Mouse (Mus musculus): ENCODE data around the gene Pnp2. TPM values are rescaled to one million over a fixed set of nuclear protein-coding genes. Genes with fewer than 3 reads are reported as not detected.

Gene Pnp2
- polyA plus RNA-seq, 1 experiment from 2014 or later, result 0.55 TPM

DNA sequence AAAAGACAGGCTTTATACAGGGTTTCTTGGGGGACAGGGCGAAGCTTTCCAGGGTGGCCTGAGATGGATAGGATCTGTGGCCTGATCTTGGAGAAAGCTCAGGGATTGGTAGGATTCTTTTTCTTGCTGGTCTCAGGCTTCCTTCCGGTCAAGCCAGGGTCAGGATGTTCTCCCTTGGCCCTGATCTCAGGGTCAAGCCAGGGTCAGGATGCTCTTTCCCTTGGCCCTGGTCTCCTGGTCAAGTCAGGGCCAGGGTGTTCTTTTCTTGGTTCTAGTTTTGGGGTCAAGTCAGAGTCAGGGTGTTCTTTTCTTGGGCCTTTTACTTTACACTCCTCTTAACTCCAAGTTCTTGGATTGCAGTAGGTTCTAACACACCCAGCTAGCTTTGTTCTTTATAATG is 31.9 kb downstream of the Pnp2 start:
- no peak overlapping the region for H3K4me2 ChIP-seq (replicated peaks)
- H3K27ac ChIP-seq, result no peak overlapping the region
- no peaks in the 10 kb centered on the region for H3K4me1 ChIP-seq (replicated peaks)
- no peak overlapping the region for H3K9ac ChIP-seq (replicated peaks)
- no peak overlapping the region for H3K4me3 ChIP-seq (replicated peaks)
- 92% methylated on average over 2 of the region's 2 CpGs for WGBS
- no peaks in the 10 kb centered on the region for H3K36me3 ChIP-seq
- ATAC-seq, result no peak
- no peaks in the 10 kb centered on the region for H3K27me3 ChIP-seq
- H3K9me3 ChIP-seq, result no peaks in the 10 kb centered on the region

DNA sequence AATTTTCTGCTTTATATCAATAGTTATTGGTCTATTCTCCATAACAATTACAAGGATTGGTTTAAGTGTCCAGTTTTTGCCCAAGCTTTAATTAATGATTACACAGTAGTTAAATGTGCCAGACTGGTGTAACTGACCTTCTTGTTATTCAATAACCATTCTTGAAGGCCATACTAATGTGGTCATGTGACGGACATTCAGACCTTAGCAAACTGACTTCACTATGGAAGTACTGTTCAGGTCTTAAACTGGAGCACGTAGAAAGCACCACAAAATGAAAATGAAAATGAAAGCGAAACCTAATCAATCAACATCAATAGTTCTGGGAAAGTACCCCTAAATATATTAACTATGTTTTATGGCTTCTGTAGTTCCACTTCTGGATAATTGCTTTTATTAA is 35.2 kb downstream of the Pnp2 start:
- Histone ChIP-seq H3K36me3 (no peaks in the 10 kb centered on the region), H3K4me3 (replicated peaks) (no peak overlapping the region), H3K4me1 (replicated peaks) (no peaks in the 10 kb centered on the region), H3K9me3 (no peaks in the 10 kb centered on the region), H3K9ac (replicated peaks) (no peak overlapping the region), H3K27ac (no peak overlapping the region), H3K27me3 (no peaks in the 10 kb centered on the region), H3K4me2 (replicated peaks) (no peak overlapping the region)
- WGBS, result 85% methylated on average over 3 of the region's 3 CpGs
- no peak for ATAC-seq

DNA sequence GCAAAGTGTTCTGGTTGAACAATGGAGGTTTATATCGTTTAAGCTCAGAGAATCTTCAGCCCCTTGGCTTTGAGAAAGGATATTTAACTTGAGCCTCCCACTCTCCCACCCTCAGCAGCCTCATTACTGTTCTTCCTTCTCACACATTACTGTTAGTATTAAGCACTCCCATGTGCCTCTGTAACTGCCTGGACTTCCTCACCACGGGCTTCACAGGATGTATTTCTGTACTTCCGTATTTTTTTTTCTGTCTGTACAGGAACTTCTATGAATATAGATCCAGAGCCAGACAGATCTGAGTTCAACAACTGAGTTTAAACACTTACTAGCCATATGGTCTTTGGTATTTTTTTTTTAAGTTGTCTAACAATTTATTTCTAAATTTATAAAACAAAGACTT is 41.3 kb downstream of the Pnp2 start:
- WGBS, result 85% methylated on average over 3 of the region's 3 CpGs
- Histone ChIP-seq H3K9ac (replicated peaks) (no peak overlapping the region), H3K9me3 (no peaks in the 10 kb centered on the region), H3K4me1 (replicated peaks) (no peaks in the 10 kb centered on the region), H3K27me3 (no peaks in the 10 kb centered on the region), H3K4me2 (replicated peaks) (no peak overlapping the region), H3K36me3 (no peaks in the 10 kb centered on the region), H3K27ac (no peak overlapping the region), H3K4me3 (replicated peaks) (no peak overlapping the region)
- no peak for ATAC-seq

DNA sequence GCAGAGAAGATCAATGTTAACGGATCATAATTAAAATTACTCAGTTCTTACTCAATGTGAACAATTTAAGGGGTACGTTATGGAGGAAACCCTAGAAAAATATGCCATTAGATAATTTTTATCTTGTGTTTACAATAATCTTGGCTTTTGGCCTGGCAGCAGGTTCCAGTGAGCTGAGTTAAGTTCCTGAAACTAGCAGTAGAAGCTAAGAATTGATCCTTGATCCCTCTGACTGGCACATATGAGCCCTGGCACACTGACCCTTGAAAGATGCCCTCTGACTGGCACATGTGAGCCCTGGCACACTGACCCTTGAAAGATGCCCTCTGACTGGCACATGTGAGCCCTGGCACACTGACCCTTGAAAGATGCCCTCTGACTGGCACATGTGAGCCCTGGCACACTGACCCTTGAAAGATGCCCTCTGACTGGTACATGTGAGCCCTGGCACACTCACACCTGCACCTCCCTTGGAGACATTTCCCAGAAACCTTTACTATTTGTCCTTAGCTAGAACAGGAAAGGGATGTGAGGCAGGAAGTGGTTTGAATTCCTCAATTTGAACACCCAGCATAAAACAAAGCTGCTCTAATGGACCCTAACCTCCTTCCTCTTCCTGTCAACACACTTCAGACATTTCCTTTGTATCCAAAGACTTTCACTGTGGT is 42.3 kb downstream of the Pnp2 start:
- ATAC-seq, result no peak
- Histone ChIP-seq H3K27me3 (no peaks in the 10 kb centered on the region), H3K9me3 (no peaks in the 10 kb centered on the region), H3K4me2 (replicated peaks) (no peak overlapping the region), H3K9ac (replicated peaks) (no peak overlapping the region), H3K36me3 (no peaks in the 10 kb centered on the region), H3K4me3 (replicated peaks) (no peak overlapping the region), H3K4me1 (replicated peaks) (no peaks in the 10 kb centered on the region), H3K27ac (no peak overlapping the region)
- WGBS, result 86% methylated on average over 2 of the region's 2 CpGs

DNA sequence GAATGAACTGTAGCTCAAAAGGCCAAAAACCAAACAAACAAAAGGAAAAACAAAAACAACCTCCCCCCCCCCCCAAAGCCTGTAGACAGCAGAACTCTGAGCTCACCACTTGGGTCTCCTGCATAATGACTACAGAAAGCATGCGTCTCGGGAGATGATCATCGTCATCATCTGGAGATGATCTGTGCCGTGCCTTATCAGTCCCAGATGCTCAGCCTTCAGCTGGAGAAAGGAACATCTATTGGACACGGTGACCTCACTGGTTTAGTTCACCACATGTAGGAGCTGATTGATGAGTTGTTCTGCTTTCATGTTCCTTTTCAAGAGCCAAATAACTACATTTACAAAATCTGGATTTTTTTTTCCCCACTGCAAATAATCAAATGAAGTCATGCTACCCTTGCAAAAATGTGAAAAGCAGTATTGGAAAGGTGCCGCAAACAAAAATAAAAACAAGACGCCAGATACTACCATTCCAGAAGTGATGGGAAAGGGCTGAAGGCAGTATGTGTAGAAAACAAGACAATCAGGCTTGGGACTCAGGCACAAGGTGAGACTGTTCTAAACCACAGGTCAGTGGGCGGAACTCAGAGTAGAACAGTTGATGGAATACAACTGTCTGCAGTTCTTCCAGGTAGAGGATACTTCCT is 51.5 kb downstream of the Pnp2 start, which contains the start of gene Rnase10:
TSS of gene Rnase10 (plus strand) at position 600 of the 650 bp plus-strand sequence.
- 89% methylated on average over 8 of the region's 8 CpGs for WGBS
- Histone ChIP-seq H3K4me2 (replicated peaks) (no peak within 1 kb of the TSS), H3K9me3 (no peaks in the 10 kb centered on the region), H3K27ac (no peak within 1 kb of the TSS), H3K36me3 (no peaks in the 10 kb centered on the region), H3K9ac (replicated peaks) (no peak within 1 kb of the TSS), H3K27me3 (no peaks in the 10 kb centered on the region), H3K4me3 (replicated peaks) (no peak within 1 kb of the TSS), H3K4me1 (replicated peaks) (no peaks in the 10 kb centered on the region)
- ATAC-seq, result no peak

DNA sequence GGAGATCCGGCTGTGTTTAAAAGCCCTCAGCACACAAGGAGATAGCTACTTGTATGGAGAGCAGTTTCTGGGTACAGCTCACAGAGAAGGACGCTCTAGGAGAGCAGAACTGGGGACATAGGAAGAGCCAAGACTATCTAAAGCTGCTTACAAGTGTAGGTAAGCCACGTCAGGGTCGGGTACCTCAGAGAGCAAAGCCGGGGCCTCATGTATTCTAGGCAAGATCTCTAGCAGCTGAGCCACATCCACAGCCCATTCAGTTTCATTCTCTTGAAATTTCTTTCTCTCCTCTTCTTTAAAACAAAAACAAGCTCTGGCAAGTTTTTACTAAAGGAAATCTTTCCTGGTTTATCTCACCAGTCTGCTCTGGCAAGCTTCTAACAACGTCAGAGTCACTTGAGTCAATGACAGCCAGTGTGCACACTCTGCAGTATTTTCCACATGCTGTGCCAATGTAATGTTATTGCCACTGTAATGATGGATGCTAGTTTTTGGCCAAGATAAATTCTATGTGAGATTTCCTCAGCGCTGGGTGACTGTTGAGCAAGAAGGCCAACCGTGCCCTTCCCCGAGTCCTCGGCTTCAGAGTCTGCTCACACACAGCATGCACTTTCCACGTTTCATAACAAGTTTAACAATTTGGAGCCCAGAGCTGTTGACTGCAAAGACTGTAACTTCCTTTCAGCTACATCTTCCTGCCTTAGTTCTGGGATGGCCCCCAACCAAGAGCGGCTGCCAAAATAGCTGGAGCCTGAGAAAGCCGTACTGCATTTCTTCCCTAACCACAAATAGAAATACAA is 52.3 kb downstream of the Pnp2 start:
- no peaks in the 10 kb centered on the region for H3K27me3 ChIP-seq
- no peak overlapping the region for H3K4me3 ChIP-seq (replicated peaks)
- no peaks in the 10 kb centered on the region for H3K4me1 ChIP-seq (replicated peaks)
- H3K27ac ChIP-seq, result no peak overlapping the region
- 86% methylated on average over 13 of the region's 13 CpGs for WGBS
- ATAC-seq, result no peak
- no peak overlapping the region for H3K4me2 ChIP-seq (replicated peaks)
- no peaks in the 10 kb centered on the region for H3K9me3 ChIP-seq
- H3K36me3 ChIP-seq, result no peaks in the 10 kb centered on the region
- no peak overlapping the region for H3K9ac ChIP-seq (replicated peaks)

DNA sequence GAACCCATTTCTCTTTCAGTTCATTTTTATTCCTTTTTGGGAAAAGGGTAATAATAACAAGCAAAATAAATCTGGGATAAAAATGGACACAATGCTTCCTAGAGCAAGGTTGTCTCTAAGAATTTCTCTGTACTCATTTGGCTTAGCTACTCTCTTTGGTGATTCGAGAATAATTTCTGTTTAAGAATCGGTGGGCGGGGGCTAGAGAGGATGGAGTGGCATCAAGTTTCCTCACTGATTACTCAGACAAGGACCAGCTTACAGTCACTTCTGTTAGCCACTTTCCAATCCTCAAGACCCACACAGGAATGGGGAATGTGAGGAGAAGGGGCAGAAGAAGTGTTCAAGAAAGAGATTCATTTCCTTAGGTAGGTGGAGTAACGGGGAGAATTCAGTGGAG is 53.0 kb downstream of the Pnp2 start:
- no peak overlapping the region for H3K9ac ChIP-seq (replicated peaks)
- no peaks in the 10 kb centered on the region for H3K36me3 ChIP-seq
- no peaks in the 10 kb centered on the region for H3K9me3 ChIP-seq
- no peaks in the 10 kb centered on the region for H3K4me1 ChIP-seq (replicated peaks)
- H3K27me3 ChIP-seq, result no peaks in the 10 kb centered on the region
- no peak overlapping the region for H3K27ac ChIP-seq
- H3K4me3 ChIP-seq (replicated peaks), result no peak overlapping the region
- ATAC-seq, result no peak
- H3K4me2 ChIP-seq (replicated peaks), result no peak overlapping the region
- WGBS, result 90% methylated on average over 4 of the region's 4 CpGs

DNA sequence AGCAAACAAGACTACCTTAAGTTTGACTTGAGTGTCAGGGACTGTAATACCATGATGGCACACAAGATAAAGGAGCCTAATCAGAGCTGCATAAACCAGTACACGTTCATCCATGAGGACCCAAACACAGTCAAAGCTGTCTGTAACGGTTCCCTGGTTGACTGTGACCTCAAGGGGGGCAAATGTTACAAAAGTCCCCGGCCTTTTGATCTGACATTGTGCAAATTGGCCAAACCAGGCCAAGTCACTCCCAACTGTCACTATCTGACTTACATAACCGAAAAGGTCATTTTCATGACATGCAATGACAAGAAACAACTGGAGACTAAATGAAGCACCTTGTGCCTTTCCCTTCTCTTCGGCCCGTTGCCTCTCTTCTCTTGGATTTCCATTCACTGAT is 53.8 kb downstream of the Pnp2 start:
- no peak for ATAC-seq
- H3K4me1 ChIP-seq (replicated peaks), result no peaks in the 10 kb centered on the region
- 85% methylated on average over 6 of the region's 6 CpGs for WGBS
- H3K4me2 ChIP-seq (replicated peaks), result no peak overlapping the region
- H3K9me3 ChIP-seq, result no peaks in the 10 kb centered on the region
- no peak overlapping the region for H3K27ac ChIP-seq
- H3K4me3 ChIP-seq (replicated peaks), result no peak overlapping the region
- no peaks in the 10 kb centered on the region for H3K27me3 ChIP-seq
- H3K36me3 ChIP-seq, result no peaks in the 10 kb centered on the region
- H3K9ac ChIP-seq (replicated peaks), result no peak overlapping the region

Other genes starting within 250 kb of the Pnp2 start
- gene Olfr748, start 248.6 kb upstream of the Pnp2 start, polyA plus RNA-seq (2015; fragmentation: Nextera tagmentation; extraction: Ambion mirVana), result not detected in 2 replicates
- not detected in 2 replicates for gene Olfr749, start 210.9 kb upstream of the Pnp2 start, polyA plus RNA-seq (2015; fragmentation: Nextera tagmentation; extraction: Ambion mirVana)
- gene Ttc5, start 170.5 kb upstream of the Pnp2 start, polyA plus RNA-seq (2015; fragmentation: Nextera tagmentation; extraction: Ambion mirVana), result 130 and 136 TPM in 2 replicates
- 0.11 TPM in 1 of 2 replicates, not detected in the other for gene Ccnb1ip1, start 148.3 kb upstream of the Pnp2 start, polyA plus RNA-seq (2015; fragmentation: Nextera tagmentation; extraction: Ambion mirVana)
- gene Parp2, start 148.2 kb upstream of the Pnp2 start, polyA plus RNA-seq (2015; fragmentation: Nextera tagmentation; extraction: Ambion mirVana), result 48.4 and 50.6 TPM in 2 replicates
- 2.7 and 4.5 TPM in 2 replicates for gene Tep1, start 85.4 kb upstream of the Pnp2 start, polyA plus RNA-seq (2015; fragmentation: Nextera tagmentation; extraction: Ambion mirVana)
- gene Klhl33, start 58.5 kb upstream of the Pnp2 start, polyA plus RNA-seq (2015; fragmentation: Nextera tagmentation; extraction: Ambion mirVana), result 0.52 and 0.65 TPM in 2 replicates
- gene Osgep, start 31.1 kb upstream of the Pnp2 start, polyA plus RNA-seq (2015; fragmentation: Nextera tagmentation; extraction: Ambion mirVana), result 127 and 130 TPM in 2 replicates
- gene Apex1, start 31.0 kb upstream of the Pnp2 start, polyA plus RNA-seq (2015; fragmentation: Nextera tagmentation; extraction: Ambion mirVana), result 279 and 280 TPM in 2 replicates
- 78.9 and 85.3 TPM in 2 replicates for gene Pip4p1, start 25.1 kb upstream of the Pnp2 start, polyA plus RNA-seq (2015; fragmentation: Nextera tagmentation; extraction: Ambion mirVana)
- 29.1 and 31.1 TPM in 2 replicates for gene Pnp, start 24.9 kb upstream of the Pnp2 start, polyA plus RNA-seq (2015; fragmentation: Nextera tagmentation; extraction: Ambion mirVana)
- not detected in 2 replicates for gene Gm49342, start 11.5 kb upstream of the Pnp2 start, polyA plus RNA-seq (2015; fragmentation: Nextera tagmentation; extraction: Ambion mirVana)
- not detected in 2 replicates for gene Rnase10, start 51.8 kb downstream of the Pnp2 start, polyA plus RNA-seq (2015; fragmentation: Nextera tagmentation; extraction: Ambion mirVana)
- gene Rnase9, start 85.9 kb downstream of the Pnp2 start, polyA plus RNA-seq (2015; fragmentation: Nextera tagmentation; extraction: Ambion mirVana), result not detected in 2 replicates
- gene Rnase11, start 94.2 kb downstream of the Pnp2 start, polyA plus RNA-seq (2015; fragmentation: Nextera tagmentation; extraction: Ambion mirVana), result not detected in 2 replicates
- gene Rnase12, start 101.7 kb downstream of the Pnp2 start, polyA plus RNA-seq (2015; fragmentation: Nextera tagmentation; extraction: Ambion mirVana), result not detected in 2 replicates
- 0.03 TPM in 1 of 2 replicates, not detected in the other for gene Olfr750, start 118.4 kb downstream of the Pnp2 start, polyA plus RNA-seq (2015; fragmentation: Nextera tagmentation; extraction: Ambion mirVana)
- 7.4 and 10.6 TPM in 2 replicates for gene Rnase4, start 135.1 kb downstream of the Pnp2 start, polyA plus RNA-seq (2015; fragmentation: Nextera tagmentation; extraction: Ambion mirVana)
- gene Ang, start 135.2 kb downstream of the Pnp2 start, polyA plus RNA-seq (2015; fragmentation: Nextera tagmentation; extraction: Ambion mirVana), result 2.2 and 2.6 TPM in 2 replicates
- not detected in 2 replicates for gene Eddm3b, start 158.4 kb downstream of the Pnp2 start, polyA plus RNA-seq (2015; fragmentation: Nextera tagmentation; extraction: Ambion mirVana)
- gene Rnase6, start 167.9 kb downstream of the Pnp2 start, polyA plus RNA-seq (2015; fragmentation: Nextera tagmentation; extraction: Ambion mirVana), result 0.30 and 0.41 TPM in 2 replicates
- not detected in 2 replicates for gene Rnase1, start 190.8 kb downstream of the Pnp2 start, polyA plus RNA-seq (2015; fragmentation: Nextera tagmentation; extraction: Ambion mirVana)
- not detected in 2 replicates for gene Rnase2b, start 206.3 kb downstream of the Pnp2 start, polyA plus RNA-seq (2015; fragmentation: Nextera tagmentation; extraction: Ambion mirVana)
- gene Ang2, start 243.2 kb downstream of the Pnp2 start, polyA plus RNA-seq (2015; fragmentation: Nextera tagmentation; extraction: Ambion mirVana), result not detected in 2 replicates
- gene Ear14, start 247.4 kb downstream of the Pnp2 start, polyA plus RNA-seq (2015; fragmentation: Nextera tagmentation; extraction: Ambion mirVana), result not detected in 2 replicates

Data from midbrain, embryonic 13.5 days (tissue).